Mouse (Mus musculus): ENCODE results near the gene Fpgs.

Fpgs gene

DNA sequence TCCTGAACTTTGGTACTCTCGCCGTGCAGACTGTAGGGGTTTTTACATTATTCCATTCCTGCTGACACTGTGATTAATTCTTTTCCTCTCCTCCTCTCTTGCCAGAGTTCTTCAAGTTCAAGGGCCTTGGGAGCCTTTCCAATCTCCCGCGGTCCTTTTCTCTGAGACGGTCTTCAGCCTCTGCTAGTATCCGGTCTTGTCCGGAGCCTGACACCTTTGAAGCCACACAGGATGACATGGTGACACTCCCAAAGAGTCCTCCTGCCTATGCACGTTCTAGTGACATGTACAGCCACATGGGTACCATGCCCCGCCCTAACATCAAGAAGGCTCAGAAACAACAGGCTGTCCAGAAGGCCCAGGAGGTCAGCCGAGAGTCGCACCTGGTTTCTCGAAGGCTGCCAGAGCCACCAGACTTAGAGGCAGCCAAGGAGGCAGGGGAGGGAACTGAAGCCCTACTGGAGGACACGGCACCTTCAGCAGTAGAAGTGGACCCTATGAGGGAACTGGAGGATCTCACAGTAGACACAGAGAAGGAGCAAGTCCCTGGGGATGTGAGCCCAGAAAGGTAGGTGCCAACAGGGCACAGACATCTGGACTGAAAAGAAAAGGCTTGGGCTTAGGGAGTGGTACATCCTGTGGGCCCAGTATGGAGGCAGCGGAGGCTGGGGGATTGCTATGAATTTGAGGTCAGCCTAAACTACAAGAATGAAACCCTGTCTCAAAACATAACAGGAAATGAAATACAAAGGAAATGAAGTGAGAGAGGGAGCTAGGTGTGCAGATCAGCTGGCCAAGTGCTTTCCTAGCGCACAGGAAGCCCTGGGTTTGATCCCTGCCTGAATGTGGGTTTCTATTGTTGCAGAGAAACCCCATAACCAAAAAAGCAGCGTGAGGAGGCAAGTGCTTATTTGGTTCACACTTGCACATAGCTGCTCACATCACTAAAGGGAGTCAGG, 21.2 kb upstream of the Fpgs start:
- no peak for DNase-seq (ENCODE audit: low read depth)

DNA sequence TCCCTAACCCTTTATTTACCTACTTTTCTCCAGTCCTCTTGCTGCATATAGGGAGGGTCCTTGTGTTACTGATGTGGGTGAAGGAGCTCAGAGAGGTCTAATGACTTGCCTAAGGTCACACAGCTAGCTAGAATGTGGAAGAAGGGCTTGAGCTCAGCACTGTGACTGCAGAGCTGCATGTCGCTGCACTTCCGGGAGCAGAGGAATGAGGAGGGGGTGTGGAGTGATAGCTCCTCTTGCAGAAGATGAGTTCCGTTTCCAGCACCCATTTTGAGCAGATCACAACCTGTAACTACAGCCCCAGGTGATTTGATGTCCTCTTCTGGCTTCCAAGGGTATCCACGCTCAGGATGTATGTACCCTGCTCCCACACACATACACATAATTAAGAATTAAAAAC, 20.2 kb upstream of the Fpgs start:
- no peak for DNase-seq (ENCODE audit: low read depth)

- no peak for DNase-seq (ENCODE audit: low read depth)
Observed at GRCm38 (mm10) chr2:32722581-32722980, 18.6 kb upstream of the Fpgs start.

DNA sequence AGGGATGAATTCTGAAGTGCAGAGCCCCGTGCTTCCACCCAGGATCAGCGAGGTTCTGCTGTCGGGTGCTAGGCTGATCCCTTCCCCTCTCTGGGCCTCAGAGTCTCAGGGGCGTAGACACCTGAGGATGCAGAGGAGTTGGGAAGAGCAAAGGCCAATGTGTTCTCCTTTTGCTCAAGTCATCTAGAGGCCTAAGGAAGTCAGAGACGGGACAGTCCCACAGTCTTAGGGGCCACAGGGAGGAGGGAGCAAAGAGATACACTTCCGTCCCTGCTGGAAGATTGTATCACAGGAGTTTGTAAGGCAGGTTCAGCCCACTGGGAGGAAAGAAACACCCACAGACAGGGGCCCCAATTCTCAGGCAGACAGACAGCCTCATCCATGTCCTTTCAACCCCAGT, 18.1 kb upstream of the Fpgs start:
- no peak for DNase-seq (ENCODE audit: low read depth)

- DNase-seq (ENCODE audit: low read depth): peak; percentile 39
Observed at GRCm38 (mm10) chr2:32720681-32721229, 16.8 kb upstream of the Fpgs start, which contains the start of gene Sh2d3c. Sh2d3c (plus strand) TSS chr2:32721055.

DNA sequence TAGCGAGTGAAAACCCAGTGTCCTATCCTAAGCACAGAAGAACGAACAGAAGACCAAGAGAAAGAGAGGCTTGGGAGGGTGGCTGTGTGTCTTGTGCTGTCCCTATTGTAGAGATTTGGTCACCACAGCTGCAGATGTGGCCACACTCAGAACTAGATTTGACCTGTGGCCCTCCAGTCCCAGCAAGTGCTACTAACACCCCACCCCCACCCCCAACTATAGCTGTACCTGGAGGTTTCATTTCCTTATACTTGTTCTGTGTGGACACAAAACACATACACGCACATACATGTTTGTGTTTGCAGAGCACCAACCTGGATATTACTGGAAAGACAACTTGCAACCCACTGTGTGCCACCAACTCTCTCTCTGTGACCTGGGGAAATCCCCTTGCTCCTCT, 16.1 kb upstream of the Fpgs start:
- DNase-seq (ENCODE audit: low read depth): no peak

GRCm38 (mm10) chr2:32718761-32719160, 14.8 kb upstream of the Fpgs start:
- DNase-seq (ENCODE audit: low read depth): no peak

DNA sequence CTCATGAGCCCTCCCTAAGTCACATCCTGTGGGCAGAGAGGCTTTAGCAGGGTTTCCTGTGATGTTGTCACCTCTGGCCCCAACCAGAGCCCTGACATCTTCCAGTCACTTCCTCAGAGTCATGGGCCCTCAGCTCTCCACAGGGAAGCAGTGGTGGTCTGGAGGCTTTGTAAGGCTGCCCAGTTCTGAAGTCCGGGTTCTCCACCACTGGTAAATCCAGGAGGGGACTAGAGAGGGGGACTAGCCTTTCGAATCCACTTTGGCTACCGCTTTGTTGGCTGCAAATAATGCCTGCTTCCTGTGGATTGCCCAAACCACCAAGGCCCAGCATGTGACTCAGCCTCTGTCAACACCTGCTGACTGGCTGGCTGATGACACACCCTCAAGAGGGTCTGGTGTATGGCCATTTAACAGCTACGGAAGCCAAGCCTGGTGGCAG, 11.1 kb upstream of the Fpgs start:
- peak; percentile 72 for DNase-seq (ENCODE audit: low read depth)

- DNase-seq (ENCODE audit: low read depth): no peak
Observed at GRCm38 (mm10) chr2:32714117-32714986, 10.4 kb upstream of the Fpgs start.

GRCm38 (mm10) chr2:32712934-32713817, 9.2 kb upstream of the Fpgs start, which contains the start of gene Cdk9:
Cdk9 (minus strand) TSS chr2:32713076.
- peak; percentile 76 for DNase-seq (ENCODE audit: low read depth)

DNA sequence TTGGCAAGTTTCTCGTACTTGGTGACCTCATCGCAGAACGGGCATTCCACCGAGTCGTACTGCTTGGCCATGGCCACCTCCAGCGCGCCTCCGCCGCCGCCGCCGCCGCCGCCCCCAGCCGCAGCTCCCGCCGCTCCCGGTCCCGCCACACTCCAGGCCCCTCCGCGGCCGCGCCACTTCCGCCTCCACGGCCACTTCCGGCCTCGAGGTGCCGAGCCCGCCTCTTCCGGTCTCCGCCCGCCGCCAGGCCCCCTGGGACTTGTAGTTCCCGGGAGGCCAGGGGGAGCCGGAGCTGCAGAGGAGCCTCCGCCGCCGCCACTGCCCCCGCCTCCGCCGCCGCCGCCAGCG, 8.6 kb upstream of the Fpgs start:
- peak; percentile 51 for DNase-seq (ENCODE audit: low read depth)

DNA sequence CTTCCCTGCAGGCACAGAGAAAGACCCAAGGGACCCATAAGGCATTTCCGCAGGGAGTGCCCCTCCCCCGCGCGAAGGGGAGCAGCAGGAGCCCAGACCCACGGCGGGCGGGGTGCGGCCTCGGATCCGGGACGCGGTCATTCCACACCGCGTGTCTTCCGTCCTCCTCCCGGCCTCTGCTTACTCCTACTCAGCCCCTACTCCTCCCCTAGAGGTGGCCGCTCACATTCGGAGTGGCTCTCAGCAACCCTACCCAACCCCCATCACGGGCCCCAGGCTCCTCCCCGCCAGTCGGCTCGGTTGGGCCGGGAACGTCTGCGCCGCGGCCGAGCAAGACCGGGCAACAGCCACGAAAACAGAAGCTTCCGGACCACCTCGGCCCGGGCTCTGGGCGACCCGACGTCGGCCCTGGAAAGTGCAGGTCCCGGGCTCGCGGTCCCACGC, 8.2 kb upstream of the Fpgs start:
- no peak for DNase-seq (ENCODE audit: low read depth)

GRCm38 (mm10) chr2:32711301-32712056, 7.5 kb upstream of the Fpgs start:
- no peak for DNase-seq (ENCODE audit: low read depth)

- DNase-seq (ENCODE audit: low read depth): no peak
Observed at GRCm38 (mm10) chr2:32710425-32710824, 6.5 kb upstream of the Fpgs start.

DNA sequence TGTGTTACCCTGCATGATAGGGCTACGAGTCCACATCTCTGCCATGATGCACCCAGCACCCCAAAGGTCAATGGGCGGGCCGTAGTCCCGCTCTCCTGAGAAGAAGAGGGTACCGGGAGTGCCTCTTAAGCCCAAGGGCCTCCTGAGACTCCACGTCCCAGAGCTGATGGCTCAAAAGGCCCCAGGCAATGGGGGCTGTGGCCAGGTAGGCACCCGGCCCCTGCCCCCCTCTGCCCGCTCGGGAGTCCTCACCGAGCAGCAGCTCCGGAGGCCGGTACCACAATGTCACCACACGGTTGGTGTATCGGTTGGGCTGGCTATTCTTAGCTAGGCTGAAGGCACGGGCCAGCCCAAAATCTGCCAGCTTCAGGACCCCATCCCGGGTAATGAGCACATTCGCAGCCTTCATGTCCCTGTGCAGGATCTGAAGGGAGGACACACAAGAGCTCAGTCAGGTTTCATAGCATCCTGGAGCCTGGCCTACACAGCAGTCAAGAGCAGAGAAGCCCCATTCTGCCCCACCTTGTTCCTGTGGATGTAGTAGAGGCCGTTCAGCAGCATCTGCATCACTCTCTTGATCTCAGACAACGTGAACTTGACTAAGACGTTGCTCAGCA, 5.7 kb upstream of the Fpgs start:
- no peak for DNase-seq (ENCODE audit: low read depth)

GRCm38 (mm10) chr2:32708643-32709042, 4.7 kb upstream of the Fpgs start:
- no peak for DNase-seq (ENCODE audit: low read depth)

GRCm38 (mm10) chr2:32706971-32707370, 3.0 kb upstream of the Fpgs start:
- no peak for DNase-seq (ENCODE audit: low read depth)

DNA sequence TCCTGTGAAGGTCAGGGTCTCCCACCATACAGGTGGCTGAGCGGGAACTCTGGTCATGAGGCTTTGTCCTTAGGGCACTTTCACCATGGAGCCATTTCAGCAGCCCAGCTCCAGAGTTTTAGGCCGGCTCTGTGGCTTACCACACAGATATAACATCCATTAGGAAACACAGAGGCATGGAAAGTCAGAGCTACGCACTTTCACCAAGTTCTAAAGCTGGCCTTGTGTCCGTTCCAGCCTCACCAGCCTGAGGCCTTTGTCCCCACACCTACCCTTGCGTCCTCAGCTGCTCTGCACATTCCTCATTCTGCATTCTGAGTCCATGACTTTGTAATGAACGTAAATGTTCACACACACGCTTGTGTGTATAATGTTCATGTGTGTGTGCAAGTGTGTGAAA, 1.1 kb upstream of the Fpgs start:
- DNase-seq (ENCODE audit: low read depth): no peak

DNA sequence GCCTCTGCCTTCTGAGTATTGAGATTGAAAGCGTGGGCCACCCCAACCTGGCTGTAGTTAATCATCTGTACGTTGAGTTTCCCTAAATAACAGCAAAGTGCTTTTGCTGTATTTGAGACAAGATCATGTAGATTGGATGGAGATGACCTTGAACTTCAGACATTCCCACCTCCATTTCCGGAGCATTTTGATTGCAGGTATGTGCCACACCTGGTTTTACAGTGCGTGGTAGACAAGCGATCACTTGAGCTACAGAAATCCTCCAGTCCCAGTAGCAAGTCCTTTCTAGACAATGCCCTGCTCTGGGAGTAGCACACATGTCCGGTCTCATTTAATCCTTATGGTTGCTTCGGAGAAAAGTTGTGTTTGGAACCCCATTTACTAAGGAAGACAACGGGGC, 899 bp downstream of the Fpgs start:
- no peak for DNase-seq (ENCODE audit: low read depth)

Measured in fibroblast of lung, adult 2 months (primary cell).